Mouse (Mus musculus) layer of hippocampus, adult 18-20 months (tissue): ENCODE results near the gene Mrpl14. TPM values are rescaled to one million over a fixed set of nuclear protein-coding genes. Genes with fewer than 3 reads are reported as not detected.

Experiments used
- DNase-seq, 2 experiments: peaks; one replicate each; pipeline ENCODE4 v3.0.0; 2022; ENCODE audit warnings: low spot score in 2 of 2
- total RNA-seq, 2 experiments: library from RNA; stranded (reverse); gene quantifications; 2 replicates each; pipeline ENCODE4 v1.2.3; 2021

The Mrpl14 gene
- total RNA-seq, 2 experiments from 2014 or later, result 37.2 to 42.5 TPM

GRCm38 (mm10) chr17:45718323-45718722 is 32.2 kb downstream of the Mrpl14 start:
- DNase-seq, result peak; percentile 62 to 87

- DNase-seq, result peak; percentile 71 to 87
Measured at GRCm38 (mm10) chr17:45723732-45724573, 37.8 kb downstream of the Mrpl14 start.

DNA sequence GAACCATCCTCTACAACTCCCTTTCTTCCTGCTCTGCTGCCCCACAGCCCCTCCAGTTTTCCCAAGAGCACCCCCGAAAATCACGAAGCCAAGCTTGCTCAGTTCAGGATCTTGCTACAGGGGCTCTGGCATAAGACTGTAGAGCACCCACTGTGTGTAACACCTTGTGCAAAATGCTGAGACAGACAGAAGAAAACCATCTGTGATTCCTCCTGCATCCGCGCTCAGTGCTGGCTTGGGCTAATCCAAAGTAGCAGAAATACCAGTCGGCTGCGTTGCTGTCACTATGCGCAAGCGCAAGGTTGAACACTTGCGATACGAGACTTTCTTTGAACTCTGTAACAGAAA is 38.4 kb downstream of the Mrpl14 start:
- no peak for DNase-seq

DNA sequence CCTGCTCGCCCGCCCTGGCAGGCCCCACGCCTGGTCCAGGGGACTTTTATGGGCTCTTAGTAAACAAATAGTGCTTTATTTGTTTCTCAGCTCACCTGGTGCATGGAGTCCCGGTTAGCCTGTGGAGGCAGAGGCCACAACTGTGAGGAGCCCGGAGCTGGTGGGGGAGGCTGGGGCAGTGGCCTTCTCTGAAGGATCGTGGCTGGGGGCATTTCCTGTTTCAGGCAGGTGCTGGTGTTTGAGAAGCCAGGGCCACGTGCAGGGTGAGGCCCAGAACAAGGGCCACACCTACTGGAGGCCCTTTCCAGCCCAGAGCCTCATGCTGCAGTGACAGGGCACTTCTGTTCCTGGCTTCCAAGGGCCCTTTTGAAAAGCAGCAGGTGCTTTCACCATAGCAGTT is 40.1 kb downstream of the Mrpl14 start:
- no peak for DNase-seq

GRCm38 (mm10) chr17:45727481-45727880 is 41.4 kb downstream of the Mrpl14 start:
- DNase-seq, result no peak

GRCm38 (mm10) chr17:45727983-45728723 is 42.0 kb downstream of the Mrpl14 start:
- no peak for DNase-seq

GRCm38 (mm10) chr17:45729387-45729786 is 43.3 kb downstream of the Mrpl14 start:
- DNase-seq, result no peak

- no peak for DNase-seq
Measured at GRCm38 (mm10) chr17:45730696-45731095, 44.6 kb downstream of the Mrpl14 start.

- peak; percentile 82 to 96 for DNase-seq
Measured at GRCm38 (mm10) chr17:45731172-45731864, 45.2 kb downstream of the Mrpl14 start.

DNA sequence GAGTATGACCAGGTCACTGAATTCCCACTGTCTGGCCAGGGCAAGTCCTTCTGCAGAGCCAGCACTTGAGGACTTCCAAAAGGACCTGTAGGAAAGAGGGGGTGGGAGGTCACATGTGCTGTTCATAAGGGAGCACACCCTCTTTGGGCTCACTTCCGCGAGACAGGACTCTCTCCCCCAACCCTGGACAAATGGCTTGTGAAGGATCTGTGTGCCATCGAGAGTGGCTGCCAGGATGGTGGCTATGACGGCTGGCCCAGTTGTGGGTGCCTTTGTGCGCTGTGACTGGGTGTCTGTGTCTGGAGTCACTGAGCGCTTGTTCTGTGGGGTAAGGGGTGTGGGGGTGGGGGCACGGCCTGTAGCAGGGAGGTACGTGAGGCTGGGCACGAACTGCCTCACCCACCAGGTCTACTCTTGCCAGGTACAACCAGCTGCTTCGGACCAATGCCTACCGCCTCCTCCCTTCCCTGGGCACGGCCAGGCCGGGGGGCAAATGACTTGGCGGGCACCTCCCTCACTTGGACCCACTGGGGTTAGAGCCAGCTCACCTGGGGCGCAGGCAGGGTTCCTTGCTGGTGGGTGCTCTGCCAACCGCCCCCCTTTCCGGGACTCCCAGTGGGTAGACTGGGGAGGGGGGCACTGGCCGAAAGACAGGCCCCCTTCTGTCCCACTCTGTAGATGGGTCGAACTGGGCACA is 47.1 kb downstream of the Mrpl14 start:
- peak in 1 of 2 experiments; percentile 30 for DNase-seq

DNA sequence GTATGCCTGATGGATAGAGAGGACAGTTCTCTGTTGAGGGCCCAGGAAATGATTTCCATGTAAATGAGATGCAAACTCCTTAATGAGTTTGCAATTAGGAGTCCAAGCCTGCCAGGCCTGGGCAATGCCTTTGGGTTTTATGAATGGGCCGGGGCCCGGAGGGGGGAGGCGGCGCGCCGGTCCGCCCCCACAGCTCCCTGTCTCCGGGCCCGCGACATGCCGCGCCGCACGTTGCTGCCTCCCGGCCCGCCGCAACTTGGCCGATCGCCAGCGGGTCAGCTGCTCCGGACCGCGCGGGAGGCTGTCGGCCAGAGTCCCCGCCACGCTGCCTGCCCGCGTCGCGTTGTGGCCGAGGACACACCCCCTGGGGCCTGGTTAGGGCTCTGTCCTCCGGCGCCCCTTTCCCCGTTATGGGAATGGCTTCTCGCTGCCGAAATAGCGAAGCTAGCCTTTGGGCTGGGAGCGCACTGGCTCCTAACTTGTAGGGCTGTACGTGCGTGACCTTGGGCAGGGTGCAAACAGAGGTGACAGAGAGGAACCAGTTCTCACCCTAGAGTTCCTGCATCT is 47.7 kb downstream of the Mrpl14 start, which contains the start of gene 1600014C23Rik:
Gene 1600014C23Rik (minus strand): TSS at position 110 of the 567 bp plus-strand sequence.
- DNase-seq, result peak; percentile 68 to 72

DNA sequence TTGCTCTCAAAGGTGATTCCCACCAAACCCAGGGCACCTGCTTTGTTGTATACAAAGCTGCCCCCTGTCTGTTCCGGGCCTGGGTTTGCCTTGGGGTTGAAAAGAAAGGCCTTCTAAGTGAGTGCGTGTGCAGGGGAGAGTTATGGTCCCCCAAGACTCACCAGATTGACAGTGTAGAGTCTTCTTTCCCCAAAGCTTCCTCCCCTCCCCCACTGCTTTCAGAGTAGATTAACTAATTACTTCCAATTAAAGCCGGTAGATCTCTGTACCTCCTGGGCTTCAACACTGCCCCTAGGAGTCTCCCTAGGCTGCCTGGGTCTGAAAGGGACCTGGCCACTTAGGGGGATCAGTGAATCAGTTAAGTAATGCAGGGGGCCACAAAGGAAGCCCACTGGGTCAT is 48.2 kb downstream of the Mrpl14 start:
- DNase-seq, result no peak

DNA sequence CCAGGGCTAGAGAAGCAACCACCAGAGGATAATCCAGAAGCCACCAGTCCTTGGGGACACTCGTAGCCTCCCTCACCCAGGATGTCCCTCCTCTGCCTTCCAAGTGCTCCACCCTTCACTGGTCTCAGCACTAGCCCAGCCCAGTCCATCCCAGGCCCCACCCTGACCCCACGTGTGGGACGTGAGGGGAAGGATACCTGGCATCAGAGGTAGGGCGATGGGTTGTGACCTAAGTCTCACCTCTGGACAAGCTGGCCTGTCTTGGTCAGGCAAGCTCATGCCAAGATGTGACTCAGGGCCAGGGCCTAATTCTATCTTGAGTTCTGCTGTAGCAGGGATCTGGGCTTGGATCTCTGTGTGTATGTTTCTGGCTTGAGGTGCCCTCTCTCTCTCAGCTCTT is 48.8 kb downstream of the Mrpl14 start:
- no peak for DNase-seq

- peak; percentile 72 to 91 for DNase-seq
Measured at GRCm38 (mm10) chr17:45735382-45736310, 49.5 kb downstream of the Mrpl14 start.

DNA sequence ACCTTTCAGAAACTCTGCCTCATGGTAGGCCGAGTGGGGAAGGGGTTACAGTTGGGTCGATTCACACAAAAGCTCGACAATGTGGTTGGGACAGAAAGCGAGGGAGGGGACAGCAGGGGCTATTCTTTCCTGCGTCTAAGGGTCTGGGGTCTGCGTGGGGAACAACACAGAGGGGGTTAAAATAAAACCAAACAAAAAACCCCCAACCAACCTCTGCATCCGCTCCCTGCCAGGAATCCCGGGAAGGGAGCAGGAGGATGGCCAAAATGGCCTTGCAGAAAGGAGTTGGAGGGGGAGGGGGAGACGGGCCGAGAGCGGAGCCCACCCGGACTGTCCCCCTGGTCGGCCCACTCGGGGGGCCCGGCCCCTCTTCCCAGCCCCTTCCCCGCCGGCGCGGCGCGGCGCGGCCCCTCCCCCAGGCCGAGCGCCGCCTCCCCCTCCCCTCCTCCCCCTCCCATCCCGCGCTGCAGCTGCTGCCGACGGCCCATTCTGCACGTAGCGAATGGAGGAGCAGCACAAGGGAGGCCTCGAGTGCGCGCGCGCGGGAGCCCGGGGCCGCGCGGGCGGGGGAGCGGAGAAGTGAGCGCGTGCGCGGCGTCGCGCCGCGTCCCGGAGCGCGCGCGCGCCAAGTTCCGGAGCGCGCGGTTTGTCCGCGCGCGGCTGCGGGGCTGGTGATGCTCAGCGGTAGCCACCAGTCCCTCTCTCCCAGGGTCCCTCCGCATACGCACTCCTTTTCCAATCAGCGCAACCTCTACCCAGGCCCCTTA is 50.4 kb downstream of the Mrpl14 start:
- DNase-seq, result peak; percentile 87 to 93

GRCm38 (mm10) chr17:45737078-45737601 is 51.0 kb downstream of the Mrpl14 start:
- DNase-seq, result no peak

GRCm38 (mm10) chr17:45742371-45743147 is 56.4 kb downstream of the Mrpl14 start:
- no peak for DNase-seq

DNA sequence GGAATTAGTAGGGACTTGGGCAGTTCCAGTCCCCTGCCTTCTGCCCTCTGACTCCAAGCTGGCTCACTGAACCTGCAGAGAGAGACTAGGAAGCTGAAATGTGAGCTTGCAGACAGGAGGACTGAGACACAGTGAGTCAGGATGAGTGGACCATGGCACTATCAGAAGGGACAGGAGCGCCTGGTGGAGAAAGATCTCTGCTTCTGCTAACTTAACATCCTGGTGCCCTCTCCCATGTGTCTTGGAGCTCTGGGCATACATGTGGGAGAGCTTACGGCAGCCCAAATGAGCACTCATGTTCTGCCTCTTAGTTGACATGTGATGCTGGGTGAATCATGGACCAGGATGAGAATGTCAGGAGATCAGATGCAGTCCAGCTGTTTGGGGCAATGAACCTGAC is 59.5 kb downstream of the Mrpl14 start:
- no peak for DNase-seq
